Mouse (Mus musculus) embryonic fibroblast, embryonic 13.5 days (primary cell): ENCODE measurements at regions not wholly inside any gene's neighbourhood (a gene's known extent, or its start where the extent isn't known, plus 50 kb on each side); places are given as distances from the start of the nearest gene placed in this dataset.

Experiments used
- CTCF ChIP-seq: IDR thresholded peaks from 2 replicates; pipeline ENCODE4 v1.5.1; 2011; ENCODE audit warnings: mild to moderate bottlenecking, control low read depth, low read length, moderate library complexity, borderline replicate concordance; ENCODE audit not compliant: insufficient read depth
- POLR2A ChIP-seq: IDR thresholded peaks from 2 replicates; pipeline ENCODE4 v1.6.1; 2011; ENCODE audit warnings: low read depth, mild to moderate bottlenecking, control low read depth, low read length, moderate library complexity

DNA sequence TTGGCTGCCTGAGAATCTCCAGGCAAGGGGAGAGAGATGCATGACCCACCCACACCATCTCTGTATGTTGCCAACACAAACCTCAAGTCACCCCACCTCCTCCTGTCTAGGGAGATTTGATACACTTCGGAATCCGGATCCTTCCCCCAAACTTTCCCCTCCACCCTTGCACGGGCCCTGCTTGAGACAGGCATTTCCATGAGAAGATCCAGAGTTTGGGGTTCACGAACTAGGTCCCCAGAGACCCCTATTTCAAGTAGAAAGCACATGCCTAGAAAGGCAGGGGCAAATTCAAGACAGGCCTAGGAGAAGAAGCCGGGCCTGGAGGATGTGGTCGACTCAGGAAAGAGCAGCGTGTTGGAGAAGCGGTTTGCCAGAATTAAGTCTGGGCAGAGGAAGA is 63.8 kb upstream of the Itga11 start:
- TF ChIP-seq CTCF: no peak
- TF ChIP-seq POLR2A: no peak
